Mouse (Mus musculus): ENCODE measurements around the gene Tdrkh. TPM values are rescaled to one million over a fixed set of nuclear protein-coding genes. Genes with fewer than 3 reads are reported as not detected.

The Tdrkh gene
- polyA plus RNA-seq (2017; shearing (Covaris generic)) = 1 to 10 TPM; 3.8 to 4.7 TPM

GRCm38 (mm10) chr3:94413031-94413679 lies at the start of gene Tdrkh:
Gene Tdrkh (plus strand): TSS chr3:94413273.

GRCm38 (mm10) chr3:94372641-94373040 lies 40.4 kb upstream of the Tdrkh start, which contains the start of gene Rorc:
Gene Rorc (plus strand): TSS chr3:94372794.

GRCm38 (mm10) chr3:94398217-94398616 lies 14.9 kb upstream of the Tdrkh start, which contains the start of gene Lingo4:
Gene Lingo4 (plus strand): TSS chr3:94398517.

GRCm38 (mm10) chr3:94442951-94443596 lies 30.0 kb downstream of the Tdrkh start, which contains the start of gene Mrpl9:
Gene Mrpl9 (plus strand): TSS chr3:94443318.

GRCm38 (mm10) chr3:94443597-94443964 lies 30.5 kb downstream of the Tdrkh start, which contains the start of gene Oaz3:
Gene Oaz3 (minus strand): TSS chr3:94443915.

GRCm38 (mm10) chr3:94477981-94478422 lies 64.9 kb downstream of the Tdrkh start, which contains the start of gene Celf3:
Gene Celf3 (plus strand): TSS chr3:94478295.

GRCm38 (mm10) chr3:94480291-94480884 lies 67.3 kb downstream of the Tdrkh start, which contains the start of gene Riiad1:
Gene Riiad1 (minus strand): TSS chr3:94480341.

Other genes starting within 250 kb of the Tdrkh start
- not detected for gene Gm10696, start 235.1 kb upstream of the Tdrkh start, polyA plus RNA-seq (2017; shearing (Covaris generic))
- gene Gm5286, start 216.6 kb upstream of the Tdrkh start, polyA plus RNA-seq (2017; shearing (Covaris generic)) = not detected
- gene Gm4778, start 149.2 kb upstream of the Tdrkh start, polyA plus RNA-seq (2017; shearing (Covaris generic)) = not detected
- gene Them4, start 103.2 kb upstream of the Tdrkh start, polyA plus RNA-seq (2017; shearing (Covaris generic)) = 1 to 10 TPM; 4.2 to 6.5 TPM
- gene Them5, start 71.2 kb upstream of the Tdrkh start, polyA plus RNA-seq (2017; shearing (Covaris generic)) = not detected
- gene C2cd4d, start 50.8 kb upstream of the Tdrkh start, polyA plus RNA-seq (2017; shearing (Covaris generic)) = under 1 TPM in 1 of 2 experiments, not detected in 1; 0.24 TPM
- gene Rorc, start 40.5 kb upstream of the Tdrkh start, polyA plus RNA-seq (2017; shearing (Covaris generic)) = 1 to 10 TPM in 1 of 2 experiments, under 1 TPM in 1; 0.82 to 2.3 TPM
- gene Lingo4, start 14.8 kb upstream of the Tdrkh start, polyA plus RNA-seq (2017; shearing (Covaris generic)) = under 1 TPM in 1 of 2 experiments, not detected in 1; 0.12 TPM
- 10 to 100 TPM; 39.5 to 72.8 TPM for gene Mrpl9, start 30.0 kb downstream of the Tdrkh start, polyA plus RNA-seq (2017; shearing (Covaris generic))
- 1 to 10 TPM in 1 of 2 experiments, under 1 TPM in 1; 0.64 to 2.0 TPM for gene Oaz3, start 30.6 kb downstream of the Tdrkh start, polyA plus RNA-seq (2017; shearing (Covaris generic))
- 1 to 10 TPM; 1.0 to 2.2 TPM for gene Celf3, start 65.0 kb downstream of the Tdrkh start, polyA plus RNA-seq (2017; shearing (Covaris generic))
- under 1 TPM in 1 of 2 experiments, not detected in 1; 0.69 TPM for gene Riiad1, start 67.1 kb downstream of the Tdrkh start, polyA plus RNA-seq (2017; shearing (Covaris generic))
- gene Snx27, start 169.4 kb downstream of the Tdrkh start, polyA plus RNA-seq (2017; shearing (Covaris generic)) = 10 to 100 TPM; 18.4 to 24.6 TPM
- not detected for gene Gm10972, start 229.8 kb downstream of the Tdrkh start, polyA plus RNA-seq (2017; shearing (Covaris generic))
- gene Tuft1, start 245.6 kb downstream of the Tdrkh start, polyA plus RNA-seq (2017; shearing (Covaris generic)) = 1 to 10 TPM; 3.0 to 3.3 TPM